Mouse (Mus musculus) limb, embryonic 12.5 days (tissue): ENCODE data around the gene Lpar3. TPM values are rescaled to one million over a fixed set of nuclear protein-coding genes. Genes with fewer than 3 reads are reported as not detected.

ENCODE experiments used
- ATAC-seq: fragments of 200-750 bp; cut with Nextera tagmentation; 2 replicates; pipeline ENCODE4 v1.8.0; 2017; ENCODE audit warnings: low read depth, moderate TSS enrichment; ENCODE audit not compliant: insufficient number of reproducible peaks, insufficient read depth, low FRiP score, low TSS enrichment
- H3K27ac ChIP-seq: fragments of 300-500 bp; sonication (generic); 2 replicates; pipeline ENCODE4 v1.5.1; 2016; ENCODE audit warnings: mild to moderate bottlenecking, moderate library complexity
- H3K27me3 ChIP-seq: fragments of 300-500 bp; sonication (generic); 2 replicates; pipeline ENCODE4 v1.6.1; 2016; ENCODE audit warnings: mild to moderate bottlenecking, moderate library complexity
- H3K36me3 ChIP-seq: fragments of 300-500 bp; sonication (generic); 2 replicates; pipeline ENCODE4 v1.6.1; 2016; ENCODE audit warnings: mild to moderate bottlenecking, moderate library complexity
- H3K4me1 ChIP-seq: fragments of 300-500 bp; sonication (generic); replicated peaks from 2 replicates; pipeline ENCODE4 v1.6.1; 2016
- H3K4me2 ChIP-seq: fragments of 300-500 bp; sonication (generic); 2 replicates; pipeline ENCODE4 v1.6.1; 2016; ENCODE audit warnings: mild to moderate bottlenecking, moderate library complexity
- H3K4me3 ChIP-seq: fragments of 300-500 bp; sonication (generic); replicated peaks from 2 replicates; pipeline ENCODE4 v1.5.1; 2016; ENCODE audit warnings: mild to moderate bottlenecking
- H3K9ac ChIP-seq: fragments of 300-500 bp; sonication (generic); replicated peaks from 2 replicates; pipeline ENCODE4 v1.6.1; 2016; ENCODE audit warnings: mild to moderate bottlenecking, moderate library complexity
- H3K9me3 ChIP-seq: fragments of 300-500 bp; sonication (generic); 2 replicates; pipeline ENCODE4 v1.6.1; 2016; ENCODE audit warnings: mild to moderate bottlenecking, moderate library complexity
- WGBS: fragments of 180-500 bp; shearing (Covaris S2); methylation state at CpG from one replicate; pipeline ENCODE4 v1.1.7; 2016; 5-methylcytosine and 5-hydroxymethylcytosine counted together
- polyA plus RNA-seq: library from polyadenylated mRNA; unstranded; fragments of >200 nt; fragmentation: Nextera tagmentation; extraction: Ambion mirVana; gene quantifications from 2 replicates; pipeline ENCODE4 v1.2.1, GENCODE M21; 2016

The Lpar3 gene
- polyA plus RNA-seq, 1 experiment from 2014 or later, result 0.64 TPM

DNA sequence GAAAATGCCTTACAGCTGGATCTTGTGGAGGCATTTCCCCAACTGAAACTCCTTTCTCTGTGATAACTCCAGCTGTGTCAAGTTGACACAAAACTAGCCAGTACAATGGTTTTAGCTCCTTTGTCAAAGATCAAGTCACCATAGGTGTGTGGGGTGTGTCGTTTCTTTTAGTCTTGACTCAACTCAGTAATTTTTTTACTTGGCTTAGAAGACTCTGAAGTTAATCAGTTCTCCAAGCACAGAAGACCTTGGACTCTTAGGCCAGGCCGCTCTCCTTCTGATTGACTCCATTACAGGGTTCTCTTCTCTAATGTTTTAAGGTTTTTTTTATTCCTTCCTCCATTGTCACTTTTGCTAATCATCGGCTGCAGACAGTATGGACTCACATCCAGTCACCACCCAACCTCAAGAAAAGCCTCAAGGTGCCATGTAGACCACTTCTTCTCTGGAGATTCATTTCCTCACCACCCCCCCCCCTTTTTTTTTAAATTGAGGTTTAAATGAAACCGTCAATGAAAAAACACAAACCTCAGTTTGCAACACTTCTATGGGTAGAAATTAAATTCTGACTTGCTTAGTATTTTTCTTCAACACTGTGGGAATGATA, 9.5 kb upstream of the Lpar3 start:
- H3K9ac ChIP-seq, result no peak overlapping the region
- WGBS, result 91% methylated on average over 4 of the region's 4 CpGs
- H3K4me1 ChIP-seq, result no peaks in the 10 kb centered on the region
- ATAC-seq, result no peak
- H3K36me3 ChIP-seq, result no peaks in the 10 kb centered on the region
- no peak overlapping the region for H3K27ac ChIP-seq
- no peak overlapping the region for H3K4me3 ChIP-seq
- H3K9me3 ChIP-seq, result no peaks in the 10 kb centered on the region
- peaks cover 2% of the 10 kb centered on the region; the same call in 1 of the 2 replicates for H3K27me3 ChIP-seq
- H3K4me2 ChIP-seq, result no peak overlapping the region

DNA sequence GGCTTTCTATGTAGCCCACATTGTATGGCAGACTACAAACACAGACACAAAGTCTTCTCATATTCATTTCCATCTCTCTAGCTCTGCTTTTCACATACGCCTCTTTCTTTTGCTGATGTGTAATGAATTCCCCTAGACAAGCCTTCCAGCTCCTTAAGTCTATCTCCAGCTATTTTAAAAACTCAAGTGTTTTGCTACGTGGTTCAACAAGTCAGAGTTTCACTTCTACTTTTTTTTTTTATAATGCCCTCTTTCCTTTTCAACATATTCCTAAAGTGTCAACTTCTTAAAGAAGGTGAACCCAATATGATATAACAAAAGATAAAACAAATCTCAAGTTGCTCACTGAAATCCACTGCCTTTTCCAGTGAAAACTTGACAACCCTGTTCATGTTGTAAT, 8.8 kb upstream of the Lpar3 start:
- Histone ChIP-seq H3K27me3 (peaks cover 2% of the 10 kb centered on the region; the same call in 1 of the 2 replicates), H3K4me1 (no peaks in the 10 kb centered on the region), H3K27ac (no peak overlapping the region), H3K4me2 (no peak overlapping the region), H3K4me3 (no peak overlapping the region), H3K9ac (no peak overlapping the region), H3K36me3 (no peaks in the 10 kb centered on the region), H3K9me3 (no peaks in the 10 kb centered on the region)
- 83% methylated on average over 2 of the region's 2 CpGs for WGBS
- ATAC-seq, result no peak

DNA sequence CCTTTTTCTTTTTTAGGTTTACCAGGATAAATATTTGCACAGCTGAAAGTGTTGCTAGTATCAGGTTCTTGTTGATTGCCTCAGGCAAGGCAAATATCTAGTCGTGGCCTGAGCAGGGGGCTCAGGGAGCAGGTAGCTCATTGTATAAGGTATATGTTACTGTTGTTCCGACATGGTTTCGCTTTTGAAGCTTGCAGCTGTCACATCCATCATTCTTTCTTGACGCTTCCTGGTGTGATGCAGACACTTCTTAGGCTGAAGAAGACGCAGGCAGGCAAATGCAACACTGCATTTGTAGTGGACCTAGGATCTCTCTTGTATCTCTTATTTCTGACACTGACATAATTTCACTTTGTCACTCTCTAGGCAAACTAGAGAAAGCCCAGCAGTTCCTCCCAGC, 7.4 kb upstream of the Lpar3 start:
- no peak overlapping the region for H3K4me2 ChIP-seq
- H3K27me3 ChIP-seq, result no peaks in the 10 kb centered on the region
- no peak overlapping the region for H3K4me3 ChIP-seq
- H3K9ac ChIP-seq, result no peak overlapping the region
- 47% methylated on average over 5 of the region's 5 CpGs for WGBS
- H3K27ac ChIP-seq, result no peak overlapping the region
- no peaks in the 10 kb centered on the region for H3K4me1 ChIP-seq
- no peaks in the 10 kb centered on the region for H3K9me3 ChIP-seq
- no peak for ATAC-seq
- H3K36me3 ChIP-seq, result no peaks in the 10 kb centered on the region

DNA sequence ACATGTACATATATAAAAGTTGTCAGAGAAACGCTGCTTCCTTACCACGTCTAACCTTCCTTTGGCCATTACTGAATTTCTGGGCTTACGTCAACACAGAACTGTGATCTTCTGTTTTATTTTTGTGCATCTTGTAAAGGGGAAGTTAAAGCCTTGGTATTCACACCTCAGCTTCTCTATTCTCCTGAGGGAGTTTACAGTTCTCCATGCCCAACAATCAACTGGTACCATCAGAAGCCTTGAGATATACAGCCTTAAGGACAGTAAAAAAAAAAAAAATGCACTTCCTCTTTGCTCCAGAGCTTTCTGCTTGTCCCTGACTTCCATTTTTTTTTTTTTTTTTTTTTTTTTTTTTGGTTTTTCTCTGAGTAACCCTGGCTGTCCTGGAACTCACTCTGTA, 4.2 kb upstream of the Lpar3 start:
- WGBS, result 84% methylated on average over 3 of the region's 3 CpGs
- Histone ChIP-seq H3K27me3 (peaks cover 25% of the 10 kb centered on the region), H3K4me3 (no peak overlapping the region), H3K9ac (no peak overlapping the region), H3K36me3 (no peaks in the 10 kb centered on the region), H3K4me2 (no peak overlapping the region), H3K9me3 (no peaks in the 10 kb centered on the region), H3K27ac (no peak overlapping the region), H3K4me1 (0 out of 2 replicates have a peak, but pooled peaks cover 3% of the 10 kb centered on the region)
- no peak for ATAC-seq

DNA sequence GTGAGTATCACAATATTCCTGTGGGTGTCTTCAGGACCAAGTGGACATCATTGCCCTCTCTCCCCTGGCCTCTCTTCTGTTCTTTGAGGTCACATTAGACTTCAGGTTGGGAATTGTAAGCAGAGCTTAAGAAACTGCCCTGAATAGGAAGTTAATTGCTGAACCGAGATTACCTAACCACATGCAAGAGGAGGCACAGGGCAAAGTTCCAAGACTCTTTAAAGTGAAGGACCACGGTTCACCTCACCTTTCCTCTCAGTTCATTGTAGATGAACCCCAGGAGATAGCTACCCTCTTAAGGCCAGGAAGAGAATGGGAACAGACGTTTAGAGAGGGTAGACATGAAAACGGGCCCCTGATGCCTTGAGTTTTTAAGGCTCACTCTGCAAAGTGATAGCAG, 3.5 kb downstream of the Lpar3 start:
- no peaks in the 10 kb centered on the region for H3K9me3 ChIP-seq
- no peak overlapping the region for H3K9ac ChIP-seq
- H3K27me3 ChIP-seq, result peaks cover 40% of the 10 kb centered on the region
- no peak overlapping the region for H3K27ac ChIP-seq
- H3K36me3 ChIP-seq, result no peaks in the 10 kb centered on the region
- ATAC-seq, result no peak
- no peaks in the 10 kb centered on the region for H3K4me1 ChIP-seq
- H3K4me3 ChIP-seq, result no peak overlapping the region
- H3K4me2 ChIP-seq, result no peak overlapping the region
- 71% methylated on average over 4 of the region's 4 CpGs for WGBS

DNA sequence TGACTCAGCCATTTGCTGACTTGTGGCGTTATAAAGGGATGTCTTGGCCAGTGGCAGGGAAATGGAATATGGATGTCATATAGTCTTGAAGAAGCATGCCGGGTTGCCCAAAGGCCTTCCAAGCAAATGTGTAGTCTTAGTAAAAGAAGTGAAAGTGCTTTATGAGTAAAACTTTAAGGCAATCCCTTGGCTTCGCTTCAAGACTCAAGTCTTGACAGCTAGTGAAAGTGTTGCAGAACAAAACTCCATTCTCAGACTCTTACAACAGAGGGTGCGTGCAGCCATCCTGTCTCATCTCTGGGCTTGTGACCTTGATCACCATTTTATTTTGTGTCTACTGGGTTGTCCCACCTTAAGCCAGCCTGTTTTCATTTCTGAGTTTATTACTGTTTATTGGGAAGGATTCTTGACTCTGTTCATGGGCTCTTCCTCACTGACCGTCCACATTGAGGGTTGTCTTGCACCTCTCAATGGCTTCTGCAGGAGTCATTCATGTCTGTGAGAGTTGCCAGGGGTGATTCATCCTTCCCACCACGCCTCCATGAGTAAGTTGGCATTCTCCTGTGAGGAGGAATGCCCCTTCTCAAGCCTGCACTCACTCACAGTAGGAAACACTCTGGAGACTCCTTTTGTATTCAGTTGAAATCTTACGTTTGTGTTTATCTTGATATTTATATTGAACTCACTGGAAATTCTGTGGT, 4.4 kb downstream of the Lpar3 start:
- no peaks in the 10 kb centered on the region for H3K9me3 ChIP-seq
- WGBS, result 77% methylated on average over 7 of the region's 7 CpGs
- no peak overlapping the region for H3K27ac ChIP-seq
- no peak overlapping the region for H3K4me3 ChIP-seq
- ATAC-seq, result no peak
- H3K9ac ChIP-seq, result no peak overlapping the region
- no peak overlapping the region for H3K4me2 ChIP-seq
- peaks cover 31% of the 10 kb centered on the region for H3K27me3 ChIP-seq
- no peaks in the 10 kb centered on the region for H3K36me3 ChIP-seq
- no peaks in the 10 kb centered on the region for H3K4me1 ChIP-seq

DNA sequence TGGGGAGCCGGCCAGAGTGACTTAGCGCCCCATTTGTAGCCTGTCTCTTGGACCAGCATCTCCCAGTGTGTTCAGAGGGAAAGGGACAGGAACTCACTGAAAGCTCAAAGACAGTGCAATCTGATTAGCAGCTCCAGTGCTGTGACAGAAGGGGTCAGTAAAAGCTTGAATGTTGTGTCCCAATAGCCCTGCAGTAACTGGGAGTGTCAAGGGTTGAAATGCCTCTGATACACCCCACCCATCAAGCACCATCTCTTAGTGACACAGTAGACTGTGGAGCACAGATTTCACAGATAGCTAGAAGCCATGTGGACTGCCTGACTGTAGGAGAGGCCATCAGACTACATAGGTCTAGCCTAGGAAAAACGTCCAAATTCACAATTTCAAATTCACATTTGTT, 6.7 kb downstream of the Lpar3 start:
- Histone ChIP-seq H3K27me3 (peaks cover 10% of the 10 kb centered on the region), H3K9me3 (no peaks in the 10 kb centered on the region), H3K4me3 (no peak overlapping the region), H3K4me2 (no peak overlapping the region), H3K4me1 (no peaks in the 10 kb centered on the region), H3K36me3 (no peaks in the 10 kb centered on the region), H3K9ac (no peak overlapping the region), H3K27ac (no peak overlapping the region)
- ATAC-seq, result no peak
- WGBS, result 61% methylated on average over 3 of the region's 3 CpGs

DNA sequence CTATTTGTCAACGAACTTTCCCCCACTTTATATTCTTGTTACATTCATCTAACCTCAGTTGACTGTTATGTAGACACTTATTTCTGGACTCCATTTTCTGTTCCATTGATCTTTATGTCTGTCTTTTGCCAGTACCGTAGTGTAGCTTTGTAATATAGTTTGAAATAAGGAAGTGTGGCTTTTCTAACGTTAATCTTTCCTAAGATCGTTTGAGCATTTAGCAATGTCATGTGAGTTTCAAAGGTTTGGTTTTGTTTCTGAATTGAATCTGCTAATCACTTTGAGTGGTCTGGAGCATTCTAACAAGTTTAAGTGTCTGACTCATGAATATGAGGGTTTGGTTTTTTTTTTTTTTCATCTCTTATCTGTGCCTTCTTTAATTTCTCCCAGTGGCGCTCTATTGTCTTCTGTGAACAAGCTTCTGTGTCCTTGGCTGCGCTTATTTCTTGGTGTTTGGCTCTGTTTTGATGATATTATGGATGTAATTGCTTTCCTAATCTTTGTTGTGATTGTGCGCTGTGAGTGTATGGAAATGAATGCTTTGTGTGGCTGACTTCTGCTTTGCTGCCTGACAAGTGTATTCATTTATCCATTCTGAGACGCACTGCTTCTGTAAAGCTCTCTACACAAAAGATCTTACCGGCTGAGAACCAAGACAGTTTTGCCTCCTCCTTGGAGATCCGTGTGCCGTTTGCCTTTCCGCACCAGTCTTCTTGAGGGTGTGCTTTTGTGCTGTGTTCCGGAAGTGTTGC, 8.0 kb downstream of the Lpar3 start:
- Histone ChIP-seq H3K4me2 (no peak overlapping the region), H3K27ac (no peak overlapping the region), H3K9ac (no peak overlapping the region), H3K4me1 (no peaks in the 10 kb centered on the region), H3K36me3 (no peaks in the 10 kb centered on the region), H3K27me3 (no peaks in the 10 kb centered on the region; the same call in 1 of the 2 replicates), H3K4me3 (no peak overlapping the region), H3K9me3 (no peaks in the 10 kb centered on the region)
- WGBS, result 93% methylated on average over 13 of the region's 13 CpGs
- ATAC-seq, result no peak

DNA sequence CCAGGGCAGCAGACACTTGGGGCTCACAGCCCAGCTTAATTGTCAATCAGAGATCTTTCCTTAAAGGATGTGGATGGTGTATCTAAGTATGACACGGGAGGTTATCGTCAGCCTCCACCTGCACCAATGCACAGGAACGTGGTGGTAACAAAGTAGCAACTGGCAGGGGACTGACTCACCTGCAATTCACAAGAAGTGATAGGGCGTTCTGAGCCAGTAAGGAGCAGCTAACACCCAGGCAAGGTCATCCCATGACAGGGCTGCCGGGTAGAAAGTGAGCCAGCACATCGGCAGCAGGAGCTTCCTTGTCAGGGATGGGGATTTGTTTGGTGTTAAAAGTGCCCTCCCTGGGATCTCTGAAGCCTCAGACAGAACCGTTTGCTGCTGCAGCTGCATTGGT, 11.9 kb downstream of the Lpar3 start:
- no peak for ATAC-seq
- Histone ChIP-seq H3K4me3 (no peak overlapping the region), H3K9ac (no peak overlapping the region), H3K9me3 (no peaks in the 10 kb centered on the region), H3K4me2 (no peak overlapping the region), H3K4me1 (0 out of 2 replicates have a peak, but pooled peaks cover 3% of the 10 kb centered on the region), H3K27me3 (no peaks in the 10 kb centered on the region; the same call in 1 of the 2 replicates), H3K36me3 (no peaks in the 10 kb centered on the region), H3K27ac (no peak overlapping the region)
- 58% methylated on average over 7 of the region's 7 CpGs for WGBS

DNA sequence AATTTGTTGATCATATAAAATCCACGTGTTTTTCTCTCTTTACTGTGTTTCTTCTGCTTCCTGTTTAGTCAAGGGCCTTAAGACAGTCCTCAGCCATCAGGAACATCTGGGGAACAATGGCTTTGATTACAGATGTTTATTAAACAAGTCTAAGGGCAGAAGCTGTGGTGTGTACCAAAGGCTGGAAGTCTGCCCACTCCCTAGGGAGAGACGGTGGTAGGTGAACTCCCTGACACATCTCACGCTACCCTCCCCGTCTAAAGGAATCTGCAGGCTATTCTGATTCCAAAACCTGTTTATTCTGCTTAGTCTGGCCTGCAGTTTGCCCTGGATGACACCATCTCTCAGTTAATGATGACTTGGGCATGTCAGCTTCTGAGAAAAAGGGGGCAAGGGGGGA, 13.0 kb downstream of the Lpar3 start:
- no peak for ATAC-seq
- 53% methylated on average over 4 of the region's 4 CpGs for WGBS
- no peaks in the 10 kb centered on the region for H3K36me3 ChIP-seq

DNA sequence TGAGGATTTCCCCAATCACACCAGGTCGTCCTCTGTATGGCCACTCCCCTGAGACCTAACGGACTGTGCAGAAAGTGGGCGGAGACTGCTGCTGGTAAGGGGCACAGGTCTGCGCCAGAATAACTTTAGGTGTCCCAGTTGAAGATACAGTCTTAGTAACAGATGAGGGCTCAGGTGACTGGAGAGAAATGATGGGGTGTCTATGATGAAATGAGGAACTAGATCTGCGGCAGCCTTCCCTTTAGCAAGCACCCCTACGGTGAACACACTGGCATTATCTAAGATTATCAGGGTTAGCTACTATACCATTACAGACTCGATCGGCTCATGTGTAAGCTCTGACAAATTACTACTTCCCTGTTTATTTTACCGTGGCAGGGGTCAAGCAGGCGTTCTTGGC, 13.8 kb downstream of the Lpar3 start:
- Histone ChIP-seq H3K4me2 (no peak overlapping the region), H3K4me3 (no peak overlapping the region), H3K9ac (no peak overlapping the region), H3K4me1 (0 out of 2 replicates have a peak, but pooled peaks cover 3% of the 10 kb centered on the region), H3K27ac (no peak overlapping the region), H3K27me3 (no peaks in the 10 kb centered on the region; the same call in 1 of the 2 replicates), H3K36me3 (no peaks in the 10 kb centered on the region), H3K9me3 (no peaks in the 10 kb centered on the region)
- no peak for ATAC-seq
- 77% methylated on average over 10 of the region's 10 CpGs for WGBS

More for the DNA sequence above, 13.0 kb downstream of the Lpar3 start:
- Histone ChIP-seq H3K4me3 (no peak overlapping the region), H3K27ac (no peak overlapping the region), H3K9me3 (no peaks in the 10 kb centered on the region), H3K4me1 (0 out of 2 replicates have a peak, but pooled peaks cover 3% of the 10 kb centered on the region), H3K9ac (no peak overlapping the region), H3K27me3 (no peaks in the 10 kb centered on the region; the same call in 1 of the 2 replicates), H3K4me2 (no peak overlapping the region)
